Mouse (Mus musculus): ENCODE data around the gene Elac2.

Gene Elac2

DNA sequence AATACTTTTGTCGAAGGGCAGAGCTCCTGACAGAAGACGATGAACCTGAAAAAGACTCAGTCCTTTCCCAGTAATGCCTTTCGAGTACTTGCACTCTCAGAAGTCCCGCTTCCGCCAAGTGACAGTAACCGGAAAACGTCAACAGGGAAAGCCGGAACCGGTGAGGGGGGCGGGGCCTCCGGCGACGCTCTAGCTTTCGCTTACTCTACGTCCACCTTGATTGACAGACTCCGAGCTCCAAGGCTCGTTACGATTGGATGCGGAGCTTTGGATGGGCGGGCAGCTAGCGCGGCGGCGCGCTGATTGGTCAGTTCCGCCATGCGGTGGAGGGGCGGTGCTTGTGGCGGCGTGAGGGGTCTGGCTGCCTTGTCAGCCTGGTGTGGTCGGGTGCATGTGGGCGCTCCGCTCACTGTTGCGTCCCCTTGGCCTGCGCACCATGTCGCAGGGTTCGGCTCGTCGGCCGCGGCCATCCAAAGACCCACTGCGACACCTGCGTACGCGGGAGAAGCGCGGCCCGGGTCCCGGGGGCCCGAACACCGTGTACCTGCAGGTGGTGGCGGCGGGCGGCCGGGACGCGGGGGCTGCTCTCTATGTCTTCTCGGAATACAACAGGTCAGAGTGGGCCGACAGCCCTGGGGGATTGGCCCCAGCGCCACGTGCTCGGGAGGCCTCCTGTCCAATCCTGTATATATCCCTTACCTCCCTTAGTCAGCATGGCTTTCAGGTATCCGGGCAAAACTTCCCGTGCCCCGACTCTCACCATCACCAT is at the start of gene Elac2:
TSS of gene Elac2 (plus strand) at position 319 of the 769 bp plus-strand sequence.
- peak; percentile 97 for DNase-seq

DNA sequence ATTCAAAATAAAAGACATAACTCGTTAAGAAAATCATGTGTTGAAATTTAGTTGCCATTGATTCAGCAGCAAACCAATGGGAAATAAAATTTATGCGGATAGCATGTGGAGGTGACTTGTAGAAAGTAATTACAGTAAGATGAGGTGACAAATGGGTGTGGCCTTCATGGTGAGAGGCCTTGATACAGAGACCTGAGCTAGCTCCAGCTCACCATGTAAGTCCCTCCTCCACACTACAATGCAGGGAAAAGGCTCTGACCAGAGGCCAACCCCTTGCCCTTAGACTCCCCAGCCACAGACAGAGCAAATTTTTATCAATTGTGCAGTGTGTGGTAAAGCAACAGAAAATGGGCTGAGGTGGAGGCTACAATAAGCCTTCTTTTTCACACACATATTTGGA is 49.7 kb upstream of the Elac2 start:
- DNase-seq: no peak

DNA sequence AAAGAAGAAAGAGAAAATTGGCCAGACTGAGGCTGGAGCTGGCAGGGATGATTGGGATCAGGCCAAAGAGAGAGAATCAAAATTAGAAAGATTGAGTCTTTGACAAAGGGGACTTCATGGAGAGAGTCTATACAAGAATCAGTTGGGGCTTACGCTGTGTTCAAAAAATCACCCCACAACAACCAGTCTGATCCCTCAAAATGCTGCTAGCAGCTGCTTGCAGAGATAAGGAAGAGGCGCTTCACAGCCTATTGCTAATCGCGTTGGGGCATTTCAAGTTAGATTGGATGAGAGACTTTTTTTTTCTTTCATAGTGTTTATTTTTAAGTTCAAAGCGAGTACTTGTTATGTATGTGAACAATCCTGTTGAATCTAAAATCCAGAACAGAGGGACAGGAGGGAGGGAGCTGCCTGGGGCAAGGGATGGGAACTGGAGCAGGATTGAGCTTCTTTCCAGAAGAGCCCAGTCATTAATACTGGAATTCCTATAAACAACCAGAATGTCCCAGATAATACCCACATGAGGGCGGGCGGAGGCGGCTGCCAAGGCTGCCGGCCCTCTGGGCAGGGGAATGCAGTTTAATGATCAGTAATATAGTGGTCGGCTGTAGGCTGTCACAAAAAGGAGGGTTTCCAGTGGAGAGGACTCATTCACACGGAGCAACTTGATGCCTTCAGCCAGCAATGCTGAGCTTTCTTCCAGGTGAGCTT is 47.6 kb upstream of the Elac2 start:
- DNase-seq: no peak

DNA sequence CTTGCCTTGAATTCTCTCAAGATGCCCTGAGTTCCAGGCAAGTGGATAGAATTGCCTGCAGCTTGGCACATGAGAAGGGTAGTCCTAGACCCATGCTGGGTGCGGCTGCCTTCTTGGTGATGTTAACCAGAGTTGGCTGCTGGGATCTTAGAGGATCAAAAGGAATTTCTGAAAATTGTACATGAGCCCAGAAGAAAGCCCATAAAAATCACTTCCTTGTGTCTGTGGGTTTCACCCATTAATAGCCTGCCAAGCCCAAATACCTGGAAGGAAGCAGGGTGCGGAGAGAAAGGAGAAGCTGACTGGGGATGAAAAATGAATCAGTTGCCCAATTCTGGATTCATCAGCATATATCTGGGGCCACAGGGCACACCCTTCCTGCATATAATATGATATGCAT is 41.6 kb upstream of the Elac2 start:
- no peak for DNase-seq

DNA sequence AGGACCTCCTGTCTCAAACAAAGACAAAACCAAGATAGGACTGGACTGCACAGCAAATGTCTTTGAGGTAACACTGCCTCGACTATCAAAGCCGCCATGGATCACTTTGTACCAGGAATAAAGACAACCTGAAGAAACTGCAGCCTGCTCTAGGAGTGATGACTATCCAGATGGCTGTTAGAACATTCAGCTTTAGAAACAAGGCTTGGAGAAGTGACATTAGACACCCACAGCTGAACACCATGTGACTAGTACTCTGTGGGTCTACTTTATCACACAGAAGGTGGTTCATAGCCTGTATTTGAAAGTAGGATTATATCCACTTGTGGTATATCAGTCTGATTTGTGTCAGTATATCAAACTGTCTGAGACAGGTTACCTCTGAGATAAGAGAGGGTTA is 37.6 kb upstream of the Elac2 start:
- no peak for DNase-seq

DNA sequence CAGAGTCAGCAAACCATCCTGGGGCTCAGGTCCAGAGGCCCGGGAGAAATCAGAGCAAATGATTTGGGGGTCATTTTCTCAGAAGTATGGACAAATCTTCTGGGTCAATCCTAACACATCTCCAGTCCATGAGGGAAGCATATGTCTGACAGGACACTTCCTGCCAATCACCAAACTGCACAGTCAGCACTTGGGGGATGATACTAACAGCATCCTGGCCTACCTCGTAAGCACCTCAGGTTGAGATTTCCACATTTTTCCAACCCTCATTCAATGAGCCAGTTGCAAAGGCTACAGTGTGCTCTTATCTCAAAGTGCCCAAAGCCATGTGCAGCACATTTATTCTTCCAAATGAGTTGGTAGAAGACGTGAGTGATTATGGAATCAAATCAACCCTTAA is 29.1 kb upstream of the Elac2 start:
- no peak for DNase-seq

DNA sequence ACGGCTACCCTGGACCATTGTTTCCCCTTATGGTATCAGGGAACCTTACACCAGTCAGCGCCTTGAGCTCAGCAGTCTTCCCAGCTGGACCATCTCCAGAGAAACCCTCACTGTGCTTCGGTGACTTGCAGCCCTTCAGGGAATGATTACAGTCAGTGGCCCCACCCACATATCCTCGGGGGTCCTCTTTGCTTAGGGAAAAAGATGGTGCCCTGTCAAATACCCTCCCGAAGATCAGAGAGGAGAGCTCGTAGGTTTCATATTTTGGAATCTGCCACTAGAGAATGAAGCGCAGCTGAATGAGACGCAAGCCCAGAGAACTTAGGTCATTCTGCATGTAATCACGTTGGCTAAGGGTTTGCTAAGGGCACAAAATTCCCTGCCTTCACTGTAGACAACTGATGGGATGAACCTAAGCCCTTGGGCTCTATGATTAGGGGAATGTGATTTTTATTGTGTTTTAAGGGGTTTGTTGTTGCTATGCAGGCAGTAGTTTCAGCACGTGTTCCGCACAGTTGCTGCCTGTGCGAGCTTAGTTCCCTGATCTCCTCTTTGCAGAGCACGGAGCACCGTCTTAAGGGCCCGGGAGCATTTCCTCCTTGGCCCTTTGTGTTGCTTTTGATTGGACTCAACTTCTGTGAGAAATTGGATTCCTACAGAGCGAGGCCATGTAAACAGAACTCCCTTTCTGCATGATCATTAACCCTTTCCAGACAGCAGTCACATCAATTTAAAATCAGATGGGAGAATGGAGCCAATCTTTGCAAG is 21.7 kb upstream of the Elac2 start:
- DNase-seq: no peak

DNA sequence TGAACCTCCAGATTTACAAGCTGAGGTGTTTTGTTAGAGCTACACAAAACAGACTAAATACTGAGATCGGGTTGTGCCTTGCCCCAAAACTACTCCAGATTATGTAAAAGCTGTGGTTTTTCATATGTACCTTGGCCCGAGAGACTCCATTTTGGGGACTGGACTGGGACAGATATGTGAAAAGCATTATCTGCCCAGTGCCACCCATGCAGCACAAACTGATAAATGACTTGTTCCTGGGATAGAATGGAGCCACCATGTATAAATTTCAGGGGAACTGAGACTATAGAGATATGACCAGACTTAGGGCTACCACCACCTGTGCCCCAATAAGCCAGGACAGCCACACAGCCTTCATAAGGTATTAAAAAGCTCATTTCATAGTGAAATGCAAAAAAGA is 16.2 kb upstream of the Elac2 start:
- no peak for DNase-seq

DNA sequence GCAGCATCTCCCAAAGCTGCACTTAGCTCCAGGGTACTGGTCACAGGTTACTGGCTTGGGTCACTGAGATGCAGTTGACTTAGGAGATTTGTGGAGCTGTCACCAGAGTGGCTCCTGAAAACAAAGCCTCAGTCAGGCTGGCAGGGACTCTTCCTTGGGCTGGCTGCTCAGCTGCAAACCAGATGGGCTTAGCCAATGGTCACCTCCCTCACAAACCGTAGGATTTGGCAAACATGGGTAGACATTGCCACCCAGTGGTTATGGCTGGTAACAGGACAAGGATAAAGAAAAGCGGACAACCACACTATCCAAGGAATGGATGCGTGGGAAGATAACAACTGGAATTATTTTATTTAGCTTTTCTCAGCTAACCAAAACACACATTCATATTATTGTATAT is 10.3 kb upstream of the Elac2 start:
- peak; percentile 84 for DNase-seq

DNA sequence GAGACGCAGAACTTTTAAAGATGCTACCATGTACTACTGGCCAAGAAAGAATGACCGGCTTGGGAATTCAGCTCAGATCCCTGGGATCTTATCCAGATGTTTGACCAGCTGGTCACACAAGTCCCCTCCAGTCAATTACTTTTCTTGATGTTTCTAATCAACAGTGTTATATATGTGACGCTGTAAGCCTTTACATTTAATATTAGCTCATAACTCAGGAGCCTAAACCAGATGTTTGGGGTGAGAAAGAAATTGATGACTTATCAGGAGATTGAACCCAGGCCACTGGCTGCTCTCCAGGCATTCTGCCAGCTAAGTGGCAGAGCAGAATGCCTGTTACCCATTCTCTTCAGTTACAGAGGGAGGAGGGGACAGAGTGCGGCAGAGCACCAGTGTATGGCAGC is 9.9 kb upstream of the Elac2 start:
- no peak for DNase-seq

DNA sequence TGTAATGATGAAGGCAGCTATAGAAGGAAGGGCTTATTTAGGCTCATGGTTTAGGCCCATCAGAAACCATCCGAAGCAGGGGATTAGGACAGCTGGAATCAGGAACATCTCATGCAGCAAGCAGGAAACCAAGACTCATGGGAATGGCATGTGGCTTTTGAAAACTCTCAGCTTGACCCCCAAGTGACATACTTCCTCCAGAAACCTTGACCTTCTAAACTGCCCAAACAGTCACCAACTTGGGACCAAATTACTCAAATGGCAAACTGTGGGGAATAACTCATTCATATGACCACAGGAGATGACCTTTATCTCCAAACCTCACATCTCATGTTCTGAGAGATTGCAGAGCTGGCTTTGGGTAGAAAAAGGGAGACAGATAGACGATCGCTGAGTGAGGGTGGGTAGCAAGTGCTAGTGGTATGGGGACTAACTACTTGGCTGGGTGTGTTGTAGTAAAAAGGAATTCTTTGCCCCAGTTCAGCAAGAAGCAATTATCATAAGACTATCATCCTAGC is 7.3 kb upstream of the Elac2 start:
- DNase-seq: no peak

DNA sequence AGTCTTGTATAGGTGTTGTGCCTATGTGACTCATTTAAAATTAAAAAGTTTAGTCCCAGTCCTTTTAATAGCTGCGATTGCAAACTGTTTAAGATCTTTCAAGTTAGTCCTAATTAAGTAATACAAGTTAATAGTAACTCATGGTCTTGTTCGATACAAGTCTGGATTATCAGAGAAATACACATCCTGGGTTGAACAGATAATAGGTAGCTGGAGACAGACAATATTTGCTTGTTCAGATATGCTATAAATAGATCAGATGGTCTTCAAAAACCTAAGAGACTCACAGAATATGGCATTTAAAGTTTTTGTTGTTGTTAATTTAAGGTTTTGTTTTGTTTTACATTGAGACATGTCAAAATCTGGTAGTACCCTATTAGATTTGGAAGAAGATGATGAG is 6.4 kb upstream of the Elac2 start:
- no peak for DNase-seq

DNA sequence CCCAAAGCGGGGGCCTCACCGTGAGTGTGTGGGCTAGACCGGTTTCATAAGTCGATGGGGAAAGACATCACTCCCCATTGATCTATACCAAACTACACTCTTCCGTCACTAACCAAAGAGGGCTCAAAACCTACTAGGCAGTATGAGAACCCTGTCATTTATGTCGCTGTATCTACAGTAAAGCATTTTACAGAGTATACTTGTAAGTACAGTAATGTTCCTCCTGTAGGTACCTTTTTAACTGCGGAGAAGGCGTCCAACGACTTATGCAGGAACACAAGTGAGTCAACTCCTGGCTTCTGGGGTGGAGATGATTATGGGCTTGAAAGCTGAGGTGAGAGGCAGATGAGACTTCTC is 629 bp downstream of the Elac2 start:
- no peak for DNase-seq

DNA sequence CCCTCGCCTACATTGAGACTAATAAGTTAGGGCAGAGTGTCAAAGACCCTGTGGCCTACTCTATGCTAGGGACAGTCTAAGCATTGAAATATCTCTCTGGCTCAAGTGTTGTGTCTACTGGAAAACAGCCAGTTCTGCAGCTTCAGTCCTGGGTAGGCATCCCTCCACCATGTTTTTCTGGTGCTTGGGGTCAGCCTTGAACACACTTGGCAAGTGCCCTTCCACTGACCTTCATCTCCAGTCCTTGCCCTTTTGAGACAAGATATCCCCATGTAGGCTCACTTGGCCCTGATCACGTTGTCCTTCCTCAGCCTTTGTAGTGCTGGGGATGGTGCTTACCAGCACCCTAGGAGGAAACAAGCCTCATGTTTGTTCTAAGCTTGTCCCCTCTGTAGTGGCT is 9.7 kb downstream of the Elac2 start:
- DNase-seq: no peak

DNA sequence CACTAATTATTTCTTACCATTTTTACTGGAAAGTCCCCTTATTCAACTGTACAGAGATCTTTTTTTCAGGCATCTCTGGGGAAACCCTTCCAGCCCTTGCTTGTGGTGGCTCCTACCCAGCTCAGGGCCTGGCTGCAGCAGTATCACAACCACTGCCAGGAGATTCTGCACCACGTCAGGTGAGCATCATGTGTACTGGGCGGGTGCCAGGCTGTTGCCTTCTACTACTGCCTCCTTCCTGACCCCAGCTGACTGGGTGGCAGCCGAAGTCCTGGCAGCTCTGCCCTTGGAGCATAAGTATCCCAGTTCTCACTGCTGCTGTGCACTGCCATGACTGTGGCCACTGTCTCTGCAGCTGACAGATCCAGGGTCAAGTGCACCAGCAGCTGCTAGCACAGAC is 19.6 kb downstream of the Elac2 start:
- no peak for DNase-seq

DNA sequence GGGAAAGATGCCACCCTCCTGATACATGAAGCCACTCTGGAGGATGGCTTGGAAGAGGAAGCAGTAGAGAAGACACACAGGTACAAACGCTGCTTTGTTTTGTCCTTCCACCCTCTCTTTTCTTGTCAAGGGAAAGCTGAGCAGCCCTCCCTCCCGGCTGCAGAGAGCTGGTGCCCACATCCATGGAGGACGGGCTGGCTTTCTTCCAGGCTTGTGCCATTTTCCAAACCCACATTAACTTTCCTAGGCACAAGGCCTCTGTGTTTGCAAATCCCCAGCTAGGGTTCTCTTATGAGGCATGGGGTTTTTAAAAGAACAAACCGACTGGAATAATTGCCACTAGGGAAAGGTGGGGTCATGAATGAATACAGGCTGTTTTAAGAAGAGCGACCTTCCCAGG is 20.8 kb downstream of the Elac2 start:
- DNase-seq: no peak

DNA sequence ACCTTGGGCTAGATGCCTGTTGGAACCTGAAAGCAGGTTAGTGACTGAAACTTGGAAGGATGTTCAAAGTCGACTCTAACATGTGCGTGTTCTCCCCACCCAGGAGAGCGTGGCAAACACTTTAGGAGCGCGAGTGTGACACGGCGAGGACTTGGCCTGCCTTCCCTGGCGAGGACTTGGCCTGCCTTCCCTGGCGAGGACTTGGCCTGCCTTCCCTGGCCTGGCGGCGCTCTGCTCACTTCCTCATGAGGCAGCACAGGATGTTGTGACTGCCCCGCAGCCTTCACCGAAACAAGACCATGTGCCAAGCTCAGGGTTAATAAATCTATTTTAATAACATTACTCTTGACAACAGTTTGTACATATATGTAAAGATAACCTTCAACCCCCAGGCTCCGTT is 22.9 kb downstream of the Elac2 start:
- no peak for DNase-seq

DNA sequence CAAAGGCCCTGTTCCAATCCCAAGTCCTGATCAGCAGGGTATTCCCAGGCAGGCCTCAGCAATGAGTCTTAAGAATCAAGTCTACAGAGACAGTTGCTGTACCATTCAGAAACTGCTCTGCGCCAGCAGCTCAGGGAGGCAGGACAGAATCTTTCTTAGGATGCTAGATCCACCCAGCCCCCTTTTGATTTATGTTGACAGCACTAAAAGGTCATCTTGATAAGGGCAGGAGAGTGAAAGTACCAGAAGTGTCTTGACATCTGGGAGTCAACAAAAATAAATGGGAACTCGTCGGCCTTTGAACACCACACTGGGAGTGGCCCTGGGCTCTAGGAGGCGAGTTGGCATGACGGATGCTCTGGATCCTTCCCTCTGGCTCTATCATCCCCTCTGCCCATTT is 24.8 kb downstream of the Elac2 start:
- DNase-seq: no peak

DNA sequence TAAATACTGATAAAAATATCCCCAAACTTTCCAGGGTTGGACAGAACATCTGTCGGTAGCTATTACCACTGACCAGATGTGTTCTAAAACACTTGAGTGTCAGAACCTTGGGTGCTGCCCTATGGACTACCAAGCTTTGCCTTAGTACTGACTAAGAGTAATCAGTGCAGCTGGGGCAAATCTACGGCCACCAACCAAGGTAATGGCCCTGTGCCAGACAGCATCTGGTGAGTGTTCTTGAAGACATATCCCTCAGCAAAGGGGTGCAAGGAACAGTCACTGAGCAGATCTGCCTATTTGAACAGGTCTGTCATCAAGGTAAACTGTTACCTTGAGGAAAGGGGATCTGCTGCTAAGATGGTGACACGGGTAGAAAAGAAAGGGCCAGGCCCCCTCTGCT is 26.0 kb downstream of the Elac2 start:
- peak; percentile 78 for DNase-seq

DNA sequence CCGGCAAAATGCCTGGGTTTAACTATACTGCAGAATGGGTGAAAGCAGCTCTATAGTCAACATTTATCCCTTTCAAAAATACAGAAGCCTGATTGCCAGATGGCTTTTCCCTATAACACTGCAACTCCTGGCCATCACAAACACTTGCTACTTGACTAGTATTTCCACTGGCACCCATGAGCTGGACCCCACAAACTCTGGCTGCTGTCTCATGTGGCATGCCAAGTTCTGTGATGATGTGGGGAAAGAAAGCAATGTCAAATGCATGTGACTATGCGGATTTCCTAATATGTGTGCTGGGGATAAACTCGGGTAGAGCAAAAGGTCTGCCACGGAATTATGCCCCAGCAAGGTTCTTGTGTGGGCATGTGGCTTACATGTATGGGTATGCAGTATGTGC is 27.2 kb downstream of the Elac2 start:
- DNase-seq: peak; percentile 60

DNA sequence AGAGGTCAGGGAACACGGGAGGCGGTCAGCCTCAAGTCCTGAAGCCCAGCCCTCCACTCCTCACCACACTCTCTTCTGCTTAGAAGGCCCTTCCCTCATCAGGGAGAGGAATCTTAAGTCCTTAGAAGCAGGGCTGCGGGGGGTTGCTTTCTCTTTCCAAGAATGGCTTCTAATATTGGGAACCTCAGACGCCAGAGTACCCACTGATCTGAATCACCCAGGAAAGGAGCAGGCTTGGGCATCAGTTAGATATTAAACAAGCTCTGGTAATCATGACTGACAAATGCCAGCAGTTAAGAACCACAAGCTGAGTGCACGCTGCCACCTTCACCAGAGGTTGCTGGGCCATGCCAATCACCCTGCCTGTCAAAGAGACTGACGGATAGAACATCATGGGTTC is 35.1 kb downstream of the Elac2 start:
- no peak for DNase-seq

DNA sequence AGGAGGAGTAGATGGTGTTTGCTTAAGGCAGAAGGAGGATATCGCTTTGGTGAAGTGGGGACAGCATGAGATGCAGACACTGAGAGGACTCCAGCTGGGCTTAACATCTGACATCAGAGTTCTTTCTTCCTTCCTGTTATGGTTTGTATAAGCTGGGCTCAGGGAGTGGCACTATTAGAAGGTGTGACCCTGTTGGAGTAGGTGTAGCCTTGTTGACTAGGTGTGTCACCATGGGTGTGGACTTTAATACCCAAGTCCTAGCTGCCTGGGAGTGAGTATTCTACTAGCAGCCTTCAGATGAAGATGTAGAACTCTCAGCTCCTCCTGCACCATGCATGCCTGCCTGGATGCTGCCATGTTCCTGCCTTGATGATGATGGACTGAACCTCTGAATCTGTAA is 37.9 kb downstream of the Elac2 start:
- DNase-seq: no peak

DNA sequence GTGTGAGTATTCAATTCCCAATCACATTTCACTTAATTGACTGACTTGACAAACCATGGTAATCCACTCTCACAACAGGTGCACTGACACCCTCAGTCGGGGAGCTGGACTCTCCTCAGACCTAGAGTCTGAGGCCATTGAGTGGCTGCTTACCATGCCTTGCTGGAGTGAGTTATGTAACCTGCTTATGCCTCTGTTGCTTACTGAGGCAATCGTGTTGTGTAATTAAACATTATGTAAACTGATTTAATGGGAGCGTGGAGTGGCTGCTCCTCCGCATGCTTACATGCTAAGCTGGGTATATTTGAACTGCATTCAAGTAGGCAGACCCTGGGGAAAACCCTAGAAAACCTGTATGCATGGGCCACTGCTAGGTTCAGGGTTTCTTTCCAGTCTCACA is 41.9 kb downstream of the Elac2 start:
- no peak for DNase-seq

DNA sequence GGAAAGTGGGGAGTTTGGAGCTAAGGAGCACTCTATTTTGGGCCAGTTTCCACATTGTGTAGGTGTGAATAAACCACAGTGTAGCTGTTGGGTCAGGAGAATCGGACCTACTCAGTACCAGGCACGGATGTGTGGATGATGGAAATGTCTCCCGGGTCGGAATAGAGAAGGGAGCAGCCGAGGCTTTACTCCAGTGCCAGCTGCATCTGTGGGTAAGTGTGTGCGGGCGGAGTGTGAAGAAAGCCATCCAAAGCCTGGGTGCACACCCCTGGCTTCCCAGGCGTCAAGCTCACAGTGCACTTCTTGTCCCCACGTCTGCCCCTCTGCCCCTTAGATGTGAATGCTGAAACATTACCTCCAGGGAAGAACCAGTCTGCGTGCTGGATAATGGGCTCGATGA is 43.9 kb downstream of the Elac2 start:
- DNase-seq: no peak

Measured in lung, postnatal 10 days (tissue).